Mouse (Mus musculus): Measurements from ENCODE around the gene Arrdc5.

- TF ChIP-seq MAX (IDR thresholded peaks at IDR 0.05; ENCODE audit: low read length): no peak
- TF ChIP-seq MXI1 (IDR thresholded peaks at IDR 0.05; ENCODE audit: low read depth, low read length): no peak
- TF ChIP-seq POLR2A (IDR thresholded peaks at IDR 0.05; ENCODE audit: low read depth, low read length): no peak
- TF ChIP-seq EP300 (IDR thresholded peaks at IDR 0.05; ENCODE audit: low read length): no peak
- TF ChIP-seq POLR2AphosphoS2 (IDR thresholded peaks at IDR 0.05; ENCODE audit: low read depth, low read length): no peak
- TF ChIP-seq BHLHE40 (IDR thresholded peaks at IDR 0.05; ENCODE audit: low read depth, low read length): no peak
- TF ChIP-seq CTCF (conservative IDR thresholded peaks at IDR 0.05 in 1 of 2, IDR thresholded peaks at IDR 0.05 in 1 of 2; ENCODE audit: low read depth in 2 of 2, low read length in 2 of 2): no peak
- TF ChIP-seq PAX5 (IDR thresholded peaks at IDR 0.05; ENCODE audit: low read length): no peak
- TF ChIP-seq NRF1 (IDR thresholded peaks at IDR 0.05; ENCODE audit: low read depth, low read length): no peak
- TF ChIP-seq MYC (IDR thresholded peaks at IDR 0.05; ENCODE audit: low read depth, low read length): no peak
- TF ChIP-seq ZKSCAN1 (IDR thresholded peaks at IDR 0.05; ENCODE audit: borderline replicate concordance, low read depth, low read length): no peak
- TF ChIP-seq SIN3A (IDR thresholded peaks at IDR 0.05; ENCODE audit: low read length): no peak
- TF ChIP-seq HCFC1 (IDR thresholded peaks at IDR 0.05; ENCODE audit: low read depth, low read length): no peak
- TF ChIP-seq MAZ (IDR thresholded peaks at IDR 0.05; ENCODE audit: low read depth, low read length): no peak
Observed at GRCm38 (mm10) chr17:56331256-56331655, 31.2 kb upstream of the Arrdc5 start.

Data from CH12.LX (cell line).